Mouse (Mus musculus) liver, embryonic 14.5 days (tissue): ENCODE data around the gene Gm3573.
"Not testable (repeated sequence)": the region's sequence is repeated elsewhere in the genome, so short reads cannot be mapped to it uniquely, and the experiment has no call there.

Experiments used
- CTCF ChIP-seq: IDR thresholded peaks from 2 replicates; pipeline ENCODE4 v1.5.1; 2016; ENCODE audit warnings: antibody characterized with exemption, low read depth, control low read depth
- EP300 ChIP-seq: IDR thresholded peaks from 2 replicates; pipeline ENCODE4 v1.6.1; 2016; ENCODE audit warnings: antibody characterized with exemption, low read depth

GRCm38 (mm10) chr14:42183936-42184335 is 6.7 kb downstream of the Gm3573 start:
- not testable (repeated sequence) for TF ChIP-seq CTCF, EP300
